Comparison of ENCODE assay signal across 10 mouse cellular contexts in the genomic region with DNA sequence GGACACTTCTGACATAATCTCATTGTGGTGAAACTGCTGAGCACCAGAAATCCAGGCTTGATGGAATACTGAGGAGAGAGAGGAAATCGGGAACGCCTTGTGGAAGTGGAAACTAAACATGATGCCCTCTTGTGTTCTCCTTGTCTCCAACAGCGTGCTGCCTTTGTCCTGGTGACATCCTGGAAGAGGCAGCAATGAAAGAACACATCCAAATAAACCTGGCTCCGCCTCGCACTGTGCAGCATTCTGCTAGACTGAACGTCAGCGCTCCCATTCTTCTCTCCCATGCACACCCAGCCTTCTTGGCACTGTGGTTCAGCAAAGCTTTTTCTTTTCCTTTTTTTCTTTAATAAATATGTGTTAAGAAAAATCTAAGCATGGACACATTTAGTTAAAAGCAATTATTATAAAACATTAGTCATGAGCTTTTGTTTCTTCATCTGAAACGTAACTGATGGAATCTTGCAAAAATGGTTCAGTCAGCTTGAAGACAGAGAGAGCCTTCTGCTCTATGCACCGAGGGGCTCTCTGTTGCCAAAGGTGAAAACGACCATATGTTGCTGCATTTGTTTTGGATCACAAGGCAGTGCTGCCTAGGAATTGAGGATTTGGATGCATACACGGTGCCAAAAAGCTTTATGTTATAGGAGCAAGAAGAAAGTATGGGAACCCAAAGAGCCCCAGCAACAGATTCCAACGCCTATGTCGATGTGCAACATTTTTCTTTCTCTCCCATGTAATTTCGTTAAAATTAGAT.
DNase-seq lines count a peak whose midpoint lies in the region; ATAC-seq lines count a peak whose summit lies in the region.
"Had no signal": no experiment of that assay in that cellular context is flagged by ENCODE, and none has a peak within 500 bp of the region (broad histone marks: within the 10 kb centered on the region; RNA-seq: fewer than 3 reads in every experiment).

No protein-coding gene starts in this region.

- peak; percentile 51 to 55 for DNase-seq in right cerebral cortex, postnatal 10 days (ENCODE audit: low spot score in 2 of 2)
- DNase-seq in right cerebral cortex, postnatal 4 days, result no peak
- DNase-seq in embryo, embryonic 11 days, result peak; percentile 22
- DNase-seq in layer of hippocampus, adult 9-11 months, result peak; percentile 43
- peak; percentile 38 to 43 for DNase-seq in right cerebral cortex, postnatal 36 days (ENCODE audit: low spot score in 2 of 2)
- DNase-seq in thymus, postnatal 10 days (ENCODE audit: low spot score in 2 of 2), result no peak
- no peak for DNase-seq in spleen, postnatal 14 days (ENCODE audit: low spot score in 2 of 2)
- DNase-seq: kidney, adult 11 months; lung, postnatal 36 days had no signal

- no peak for ATAC-seq in activated CD4-positive, CD25-positive, alpha-beta regulatory T cell, adult 4 months

Comparison
In these comparisons a context has a peak if more than half of its experiments do, and no peak if none do; other contexts are left out.
1. DNase-seq: peak in right cerebral cortex, postnatal 10 days (2 of 2), embryo, embryonic 11 days (single experiment), layer of hippocampus, adult 9-11 months (single experiment) and right cerebral cortex, postnatal 36 days (2 of 2); none in right cerebral cortex, postnatal 4 days (single experiment), thymus, postnatal 10 days (0 of 2) and spleen, postnatal 14 days (0 of 2).